Mouse (Mus musculus): ENCODE measurements around the gene Atp2b2.

GRCm38 (mm10) chr6:113843248-113843647 is 199.2 kb downstream of the Atp2b2 start:
- no peak for TF ChIP-seq EP300 (IDR thresholded peaks at IDR 0.05; ENCODE audit: low read depth)
- no peak for TF ChIP-seq CTCF (IDR thresholded peaks at IDR 0.05; ENCODE audit: low read depth)

Measured in heart, postnatal 0 days (tissue).